Mouse (Mus musculus) regulatory T cell (primary cell): ENCODE results near the gene Defb23.

ENCODE experiments used
- in situ Hi-C: fragments of 300-600 bp; cut with MboI, MseI; formaldehyde crosslinking; loops from one replicate; pipeline ENCODE4 v1.15.1; 2025; ENCODE audit warnings: high pct_unique_total_duplicates

Defb23 gene

DNA sequence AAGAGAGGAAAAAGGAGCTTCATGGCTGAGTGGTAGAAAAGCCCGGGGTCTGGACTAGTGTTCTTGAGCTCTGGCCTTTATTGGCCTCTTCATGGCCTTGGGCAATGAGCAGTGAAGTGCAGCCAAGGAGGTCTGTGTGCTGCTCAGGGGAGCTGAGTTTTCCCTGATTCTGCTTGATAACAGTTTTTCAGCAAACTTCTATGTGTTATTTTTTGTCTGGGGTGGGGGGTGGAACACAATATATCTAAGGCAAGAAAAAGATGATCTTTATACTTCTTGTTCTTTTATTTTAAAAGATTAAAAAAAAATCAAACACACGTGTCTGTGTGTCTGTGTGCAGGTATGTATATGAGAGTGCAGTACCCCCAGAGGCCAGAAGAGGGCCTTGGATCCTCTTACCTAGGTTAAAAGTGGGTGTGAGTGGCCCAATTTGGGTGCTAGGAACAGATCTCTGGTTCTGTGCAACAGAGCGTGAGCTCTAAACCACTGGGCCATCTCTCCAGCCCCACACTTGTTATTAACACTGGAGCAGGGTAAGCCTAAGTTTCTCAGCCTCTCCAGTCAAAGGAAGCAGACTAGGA lies at the start of gene Defb23:
Defb23 (minus strand) TSS at position 51 of the 581 bp plus-strand sequence.
- in situ Hi-C loops, result no loop called here

DNA sequence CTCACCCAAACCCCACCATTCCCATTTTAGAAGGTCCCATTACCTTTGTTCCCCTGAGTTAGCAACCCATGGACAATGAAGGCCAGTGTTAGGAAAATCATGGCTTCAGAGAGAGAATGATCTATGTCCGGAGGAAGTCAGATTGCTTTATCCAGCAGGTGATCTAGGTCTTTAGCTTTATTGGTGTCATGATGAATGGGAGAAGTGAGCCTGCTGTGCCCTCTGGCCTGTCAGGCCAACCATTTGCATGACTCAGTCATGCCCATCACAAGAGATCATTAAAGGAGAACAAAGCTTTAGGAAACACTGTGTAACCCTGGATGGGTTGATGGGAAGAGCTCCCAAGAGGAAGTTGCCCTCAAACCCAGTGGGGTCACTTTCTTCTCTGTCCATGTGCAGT lies 47.2 kb upstream of the Defb23 start, which contains the start of gene Defb26:
Defb26 (minus strand) TSS at position 101 of the 400 bp plus-strand sequence.
- in situ Hi-C loops, result no loop called here

DNA sequence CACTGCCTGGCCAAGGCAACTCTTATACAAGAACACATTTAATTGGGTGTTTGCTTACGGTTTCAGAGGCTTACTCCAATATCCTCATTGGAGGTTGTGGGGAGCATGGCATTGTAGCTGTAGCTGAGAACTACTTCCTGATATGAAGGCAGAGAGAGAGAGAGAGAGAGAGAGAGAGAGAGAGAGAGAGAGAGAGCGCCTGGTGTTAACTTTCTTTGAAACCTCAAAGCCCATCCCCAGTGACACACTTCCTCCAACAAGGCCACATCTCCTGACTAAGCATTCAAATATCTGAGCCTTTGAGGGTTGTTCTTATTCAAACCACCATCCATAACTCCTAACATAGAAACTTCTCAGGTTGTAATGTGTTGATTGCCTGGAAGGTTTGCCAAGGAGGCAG lies 39.5 kb upstream of the Defb23 start:
- in situ Hi-C loops, result no loop called here

DNA sequence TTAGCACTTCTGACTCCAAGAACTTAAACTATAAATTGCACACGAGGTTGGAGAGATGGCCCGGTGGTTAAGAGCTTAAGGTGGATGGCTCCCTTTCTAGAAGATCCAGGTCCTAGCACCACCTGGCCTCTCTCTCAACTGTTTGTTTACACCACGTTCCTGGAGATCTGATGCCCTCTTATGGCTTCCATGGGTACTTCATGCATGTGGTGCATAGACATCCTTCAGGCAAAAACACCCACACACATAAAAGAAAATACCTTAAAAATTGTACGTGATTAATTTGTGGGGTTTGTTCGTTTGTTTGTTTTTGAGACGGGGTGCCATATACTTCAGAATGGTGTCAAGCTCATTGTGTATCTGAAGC lies 36.4 kb upstream of the Defb23 start:
- in situ Hi-C loops, result no loop called here

DNA sequence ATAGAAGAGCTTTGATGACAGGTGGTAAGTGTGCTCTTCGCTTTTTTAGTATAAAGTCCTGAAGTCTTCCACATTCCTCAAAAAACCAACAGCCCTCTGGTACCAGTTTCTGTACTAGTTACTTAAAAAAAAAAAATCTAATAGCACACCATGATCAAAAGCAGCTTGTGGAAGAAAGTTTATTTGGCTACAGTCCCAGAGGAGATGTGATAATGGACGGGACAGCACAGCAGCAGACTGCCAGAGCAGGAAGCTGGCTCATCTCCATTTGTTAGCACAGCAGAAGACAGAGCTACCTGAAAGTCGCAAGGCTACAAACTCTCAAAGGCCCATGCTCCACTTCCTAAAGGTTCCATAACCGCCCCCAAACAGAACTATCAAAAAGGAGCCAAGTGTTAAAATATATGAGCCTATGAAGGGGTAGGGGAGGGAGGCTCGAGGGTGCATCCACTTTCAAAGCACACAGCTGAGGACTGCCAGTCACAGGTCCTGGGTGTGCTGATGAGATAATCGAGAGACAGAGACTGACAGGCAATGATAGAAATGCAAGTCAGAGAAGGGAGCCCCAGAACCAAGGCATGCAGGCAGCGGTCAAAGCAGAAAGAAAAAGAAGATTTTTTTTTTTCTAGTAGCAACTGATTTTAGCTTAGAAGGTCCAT lies 35.9 kb upstream of the Defb23 start:
- in situ Hi-C loops, result no loop called here

DNA sequence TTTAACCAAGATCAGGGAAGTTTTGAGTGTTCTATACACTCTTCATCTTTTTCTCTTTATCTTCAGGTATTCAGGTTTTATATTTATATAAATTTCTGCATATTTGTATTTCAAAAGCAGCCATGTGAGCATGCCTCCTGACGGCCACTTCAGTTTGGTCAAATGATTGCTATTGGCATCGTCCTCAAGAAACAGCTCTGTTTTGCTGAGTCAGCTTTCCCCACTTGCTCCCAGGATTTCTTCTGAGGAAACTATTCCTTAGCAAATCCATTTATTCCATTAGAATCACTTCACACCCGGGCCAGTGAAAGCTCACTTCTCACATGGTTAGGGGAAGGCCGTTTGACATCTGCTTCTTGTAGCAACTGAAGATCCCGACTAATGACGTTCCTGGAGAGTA lies 33.6 kb upstream of the Defb23 start:
- in situ Hi-C loops, result no loop called here

DNA sequence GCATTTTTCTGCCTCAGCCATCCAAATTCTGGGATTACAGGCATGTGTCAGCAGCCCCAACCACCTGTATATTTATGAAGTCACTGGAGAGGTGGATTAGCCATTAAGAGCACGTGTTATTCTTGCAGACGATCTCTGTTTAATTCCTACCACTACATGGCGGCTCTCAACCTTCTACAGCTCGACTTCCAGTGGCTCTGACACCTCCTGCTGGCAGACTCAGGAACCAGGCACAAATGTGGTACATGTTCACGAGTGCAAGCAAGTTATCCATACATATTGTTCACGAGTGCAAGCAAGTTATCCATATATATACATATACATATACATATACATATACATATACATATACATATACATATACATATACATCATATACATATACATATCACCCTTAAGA lies 28.7 kb upstream of the Defb23 start:
- in situ Hi-C loops, result no loop called here

DNA sequence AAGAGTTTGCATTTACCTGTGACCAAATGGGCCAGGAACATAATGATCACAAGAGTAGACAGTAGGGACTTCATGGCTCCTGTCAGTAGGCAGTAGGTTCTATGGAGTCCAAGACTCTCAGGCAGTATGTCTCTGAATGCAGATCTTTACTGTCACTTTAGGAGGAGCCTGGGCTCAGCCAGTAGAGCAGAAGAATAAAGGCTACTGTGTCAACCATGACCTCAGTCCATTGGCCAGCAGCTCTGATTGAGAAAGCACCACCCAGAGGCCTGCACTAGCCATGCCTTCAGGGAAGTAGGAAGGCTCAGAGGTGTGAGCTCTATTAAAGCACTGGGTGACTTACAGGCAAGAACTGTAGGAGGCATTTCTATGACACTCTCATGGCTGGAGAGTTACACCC lies 25.6 kb upstream of the Defb23 start, which contains the start of gene Defb22:
Defb22 (minus strand) TSS at position 101 of the 400 bp plus-strand sequence.
- in situ Hi-C loops, result no loop called here

DNA sequence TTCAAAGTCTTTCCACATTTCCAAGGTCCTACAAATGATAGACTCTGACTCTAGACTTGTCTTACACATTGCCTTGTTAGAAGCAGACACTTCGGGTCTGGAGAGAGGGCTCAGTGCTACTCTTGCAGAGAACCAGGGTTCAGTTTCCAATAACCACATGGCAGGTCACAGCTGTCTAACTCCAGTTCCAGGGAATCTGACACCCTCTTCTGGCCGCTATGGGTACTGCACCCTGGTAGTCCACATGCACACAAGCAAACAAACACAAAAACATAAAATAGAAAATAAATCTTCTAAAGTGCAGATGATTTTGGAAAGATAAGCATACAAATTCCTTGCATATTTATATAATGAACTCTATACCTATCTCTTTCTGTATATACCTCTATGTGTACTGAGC lies 22.6 kb upstream of the Defb23 start:
- in situ Hi-C loops, result no loop called here

DNA sequence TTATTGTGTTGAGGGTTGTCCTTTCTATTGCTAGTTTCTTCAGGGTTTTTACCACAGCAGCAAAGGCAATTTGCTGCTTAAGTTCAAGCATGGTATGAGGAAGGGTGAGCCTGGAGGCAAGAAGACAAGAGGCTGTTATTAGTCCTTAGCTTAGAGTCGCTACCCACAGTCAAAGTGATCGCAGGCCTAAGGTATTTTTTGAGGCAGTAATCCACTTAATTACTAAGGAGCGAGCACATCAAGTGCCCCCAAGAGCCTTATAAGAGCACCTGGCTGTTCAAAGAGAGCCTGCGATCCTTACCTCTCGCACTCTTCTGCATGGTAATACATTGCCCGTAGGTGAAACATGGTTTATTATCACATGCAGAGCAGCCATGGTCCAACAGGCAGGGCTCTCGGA lies 17.3 kb upstream of the Defb23 start:
- in situ Hi-C loops, result no loop called here

DNA sequence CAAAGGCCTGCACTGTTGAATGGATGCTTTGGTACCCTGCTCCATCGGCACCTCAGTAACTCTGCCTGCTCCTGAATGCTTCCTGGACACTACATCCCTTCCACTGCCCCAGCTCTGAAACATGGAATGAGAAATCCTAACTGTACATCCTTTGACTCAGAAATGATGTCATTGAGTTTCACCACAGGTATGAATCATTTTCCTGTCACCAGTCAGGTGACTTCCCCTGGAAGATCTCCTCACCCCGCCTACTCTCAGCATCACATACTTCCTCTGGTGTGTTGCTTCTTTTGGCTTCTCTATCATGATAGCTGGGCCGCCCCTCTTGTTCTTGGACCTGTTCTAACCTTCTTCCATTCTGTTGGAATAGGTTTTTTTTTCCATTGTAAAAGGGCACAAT lies 16.5 kb upstream of the Defb23 start:
- in situ Hi-C loops, result no loop called here

DNA sequence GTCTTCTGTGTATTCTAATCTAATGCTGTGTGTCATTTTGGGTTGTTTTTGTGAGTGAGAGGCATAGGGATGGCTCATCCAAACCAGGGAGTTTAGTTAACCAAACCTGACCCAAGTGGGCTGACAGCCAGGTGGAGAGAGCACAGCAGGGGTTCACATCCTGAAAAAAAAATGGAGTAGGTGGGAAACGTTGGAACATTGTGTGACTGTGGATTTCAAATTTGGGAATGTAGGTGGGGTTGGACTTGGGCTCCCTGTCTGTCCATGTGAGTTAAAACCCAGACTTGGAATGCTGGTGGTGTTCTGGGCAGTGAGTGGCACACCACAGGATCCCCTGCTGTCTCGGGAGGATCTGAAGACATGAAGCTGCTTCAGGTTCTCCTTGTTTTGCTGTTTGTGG lies 12.3 kb upstream of the Defb23 start, which contains the start of gene Defb20:
Defb20 (plus strand) TSS at position 301 of the 400 bp plus-strand sequence.
- in situ Hi-C loops, result no loop called here

DNA sequence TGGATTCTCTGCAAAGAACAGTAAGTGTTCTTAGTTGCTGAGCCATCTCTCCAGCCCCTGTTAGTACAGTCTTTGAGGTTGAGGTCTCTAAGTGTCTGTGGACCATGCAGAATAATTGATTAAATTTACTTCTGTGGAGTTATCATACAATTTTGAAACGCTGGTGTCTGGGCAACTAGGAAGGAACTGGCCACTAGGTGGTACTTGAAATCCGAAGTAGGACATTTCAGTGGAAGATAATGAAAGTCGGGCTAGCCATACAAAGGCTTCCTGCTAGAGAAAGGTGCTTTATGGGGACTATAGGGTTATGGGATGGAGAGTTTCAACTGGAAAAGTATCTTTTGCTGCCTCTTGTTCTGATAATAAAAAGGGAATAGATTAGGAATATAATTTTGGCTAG lies 8.0 kb upstream of the Defb23 start:
- in situ Hi-C loops, result no loop called here

DNA sequence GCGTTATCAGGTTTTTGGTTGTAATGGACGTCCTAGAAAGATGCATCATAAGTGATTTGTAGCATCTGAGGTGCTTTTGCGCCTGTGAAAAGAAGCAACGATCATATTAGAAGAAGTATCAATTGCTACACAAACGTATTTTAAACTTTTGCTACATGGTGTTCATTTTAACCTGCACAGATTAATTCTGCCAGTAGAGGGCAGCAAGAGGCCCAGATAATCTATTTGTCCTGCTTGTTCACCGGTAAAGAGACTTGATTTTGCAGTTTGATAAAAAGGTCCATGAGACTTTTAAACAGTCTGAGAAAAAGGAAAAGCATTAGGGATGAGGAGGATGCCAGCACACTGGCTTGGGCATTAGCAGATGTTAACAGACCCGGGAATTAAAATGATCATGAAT lies 6.6 kb upstream of the Defb23 start:
- in situ Hi-C loops, result no loop called here

DNA sequence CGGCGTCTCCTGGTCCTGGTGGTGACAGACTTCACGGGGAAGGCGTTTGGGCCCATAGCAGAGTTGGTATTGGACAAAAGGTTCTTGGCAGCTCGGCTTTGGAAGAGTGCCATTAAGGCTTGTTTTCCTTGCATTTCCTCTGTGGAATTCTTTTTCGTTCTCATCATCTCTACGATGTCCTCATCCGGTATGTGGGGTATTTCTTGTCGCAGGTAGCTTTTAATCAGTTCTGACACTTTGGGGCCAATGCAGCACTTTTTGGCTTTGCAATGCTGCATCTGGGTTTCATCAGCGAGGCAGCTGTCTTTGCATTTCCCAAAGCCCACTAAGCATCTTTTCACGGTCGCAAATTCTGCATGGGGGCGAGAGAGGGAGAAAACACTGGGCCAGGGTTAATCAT lies 5.2 kb downstream of the Defb23 start:
- in situ Hi-C loops, result no loop called here

DNA sequence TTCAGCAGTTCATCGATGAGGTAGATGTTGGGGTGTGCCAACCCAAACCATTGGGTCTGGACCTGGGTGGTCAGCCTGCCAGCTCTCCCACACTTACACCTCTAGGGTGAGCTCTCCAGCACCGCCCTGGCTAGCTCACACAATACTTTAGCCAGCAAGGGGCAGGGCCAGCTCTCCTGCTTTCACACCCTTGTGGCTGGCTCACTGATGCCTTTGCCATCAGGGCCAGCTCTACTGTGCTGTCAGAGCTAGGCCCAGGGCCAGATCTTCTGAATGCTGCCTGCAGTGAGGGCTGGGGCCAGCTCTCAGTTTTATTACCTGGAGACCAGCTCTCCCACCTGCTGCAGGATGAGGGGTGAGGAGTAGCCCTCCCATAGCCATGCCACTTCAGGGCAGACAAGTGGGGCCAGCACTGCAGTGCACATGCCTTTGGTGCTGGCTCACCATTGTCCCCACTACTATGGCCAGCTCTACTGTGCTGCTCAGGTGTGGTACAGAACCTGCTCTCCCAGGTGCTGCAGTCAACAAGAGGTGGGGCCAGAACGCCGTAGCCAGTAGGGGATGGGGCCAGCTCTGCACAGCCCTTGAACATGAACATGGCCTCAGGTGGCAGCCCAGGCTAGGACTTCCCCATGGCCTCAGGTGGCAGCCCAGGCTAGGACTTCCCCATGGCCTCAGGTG lies 12.2 kb downstream of the Defb23 start:
- in situ Hi-C loops, result no loop called here

DNA sequence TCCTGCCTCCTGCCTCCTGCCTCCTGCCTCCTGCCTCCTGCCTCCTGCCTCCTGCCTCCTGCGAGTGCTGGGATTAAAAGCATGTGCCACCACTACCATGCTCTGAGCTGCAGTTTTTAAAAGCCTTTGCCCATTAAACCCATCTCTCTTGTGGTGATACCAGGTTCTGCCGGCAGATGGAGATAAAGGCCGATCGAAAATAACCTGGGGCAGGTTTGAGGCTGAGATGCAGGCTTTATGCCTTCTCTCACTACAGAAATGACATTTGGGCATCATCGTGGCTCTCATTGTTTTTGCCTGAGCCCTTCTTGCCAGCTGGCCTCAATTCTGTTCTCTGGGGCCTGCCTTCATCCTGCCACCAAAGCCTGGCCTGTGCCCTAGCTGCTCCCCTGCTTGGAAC lies 14.2 kb downstream of the Defb23 start:
- in situ Hi-C loops, result no loop called here

DNA sequence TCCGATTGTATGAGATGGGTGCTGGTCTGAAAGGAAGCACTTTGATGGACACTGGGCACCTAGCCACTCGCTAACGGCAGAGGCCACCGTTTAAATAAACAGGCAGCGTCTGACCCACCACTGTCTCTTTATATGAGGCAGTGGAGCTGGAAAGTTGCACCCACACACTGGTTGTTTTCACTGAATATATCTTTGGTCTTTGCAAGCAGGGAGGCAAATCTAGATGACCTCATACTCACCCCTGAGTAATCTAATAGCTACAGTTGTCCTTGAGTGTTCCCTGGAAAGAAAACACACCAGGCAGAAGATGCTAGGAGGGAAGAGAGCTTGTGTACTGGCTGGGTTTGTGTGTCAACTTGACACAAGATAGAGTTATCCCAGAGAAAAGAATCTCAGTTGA lies 17.0 kb downstream of the Defb23 start:
- in situ Hi-C loops, result no loop called here

DNA sequence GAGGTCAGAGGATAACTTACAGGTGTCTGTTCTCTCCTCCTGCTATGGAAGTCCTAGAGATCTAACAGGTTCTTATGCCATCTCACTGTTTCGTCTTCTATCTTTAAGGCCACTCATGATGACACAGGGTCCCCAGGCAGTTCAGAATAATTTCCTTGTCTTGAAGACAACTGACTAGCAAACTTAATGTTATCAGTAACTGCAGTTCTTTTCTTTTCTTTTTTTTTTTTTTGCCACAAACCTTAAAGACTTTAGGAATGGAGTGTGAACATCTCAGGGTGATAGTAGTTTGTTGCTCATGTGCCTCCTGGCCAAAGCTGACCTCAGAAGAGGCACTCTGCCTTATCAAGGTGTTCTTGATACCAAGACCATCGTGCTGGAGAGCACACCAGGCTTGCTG lies 17.8 kb downstream of the Defb23 start:
- in situ Hi-C loops, result no loop called here

DNA sequence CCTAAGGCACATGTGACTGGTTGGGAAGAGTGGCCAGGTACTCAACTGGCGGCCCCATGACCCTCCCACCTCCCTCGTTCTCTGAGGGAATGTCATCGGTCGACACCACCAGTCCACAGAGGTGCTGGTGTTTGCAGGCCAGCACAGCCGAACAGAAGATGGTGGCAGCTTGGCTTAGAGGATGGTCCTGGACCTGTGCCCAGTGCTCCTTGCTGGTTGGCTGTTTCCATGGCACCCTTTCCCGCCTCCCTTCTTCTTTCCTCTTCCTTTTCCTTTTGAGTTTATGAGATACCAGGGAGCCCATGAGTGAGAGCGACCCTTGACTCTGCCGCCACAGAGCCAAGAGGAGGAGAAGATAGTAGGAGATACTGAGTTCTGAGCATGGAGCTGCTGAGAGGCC lies 21.1 kb downstream of the Defb23 start:
- in situ Hi-C loops, result no loop called here

DNA sequence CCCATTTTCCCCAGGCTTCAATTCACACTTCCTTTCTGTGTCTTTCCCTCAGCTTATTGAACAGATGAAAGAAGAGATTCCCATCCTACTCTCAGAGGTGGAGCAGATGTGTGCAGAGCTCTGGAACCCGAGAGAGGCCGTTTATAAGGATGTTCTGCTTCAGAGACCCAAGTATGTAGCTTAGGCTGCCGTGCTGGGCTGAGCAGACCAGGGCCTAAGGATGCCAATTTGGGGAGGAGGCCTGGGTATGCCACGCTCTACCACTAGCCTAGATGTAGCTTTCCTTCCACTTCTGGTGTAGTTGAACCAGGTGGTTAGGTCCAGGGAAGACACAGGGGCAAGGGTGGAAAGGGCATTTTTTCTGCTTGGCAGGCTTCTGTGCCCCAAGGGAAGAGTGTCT lies 22.1 kb downstream of the Defb23 start:
- in situ Hi-C loops, result no loop called here

DNA sequence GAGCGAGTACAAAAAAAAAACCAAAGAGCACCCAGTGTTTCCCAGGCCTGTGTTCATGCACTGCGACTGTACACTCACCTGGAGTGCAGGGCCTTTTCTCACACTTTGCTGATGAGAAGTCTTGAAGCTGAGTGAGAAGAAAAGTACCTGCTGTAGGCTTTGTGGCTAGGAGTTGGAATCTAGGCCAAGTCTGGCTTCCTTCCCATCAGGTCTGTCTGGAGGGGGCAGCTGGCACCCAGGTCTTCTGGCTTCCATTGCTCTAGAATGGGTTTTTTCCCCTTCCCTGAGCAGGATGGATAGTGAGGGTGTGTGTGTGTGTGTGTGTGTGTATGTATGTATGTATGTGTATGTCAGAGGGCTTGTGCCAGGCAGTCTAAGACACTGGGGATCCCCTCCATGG lies 24.6 kb downstream of the Defb23 start:
- in situ Hi-C loops, result no loop called here

DNA sequence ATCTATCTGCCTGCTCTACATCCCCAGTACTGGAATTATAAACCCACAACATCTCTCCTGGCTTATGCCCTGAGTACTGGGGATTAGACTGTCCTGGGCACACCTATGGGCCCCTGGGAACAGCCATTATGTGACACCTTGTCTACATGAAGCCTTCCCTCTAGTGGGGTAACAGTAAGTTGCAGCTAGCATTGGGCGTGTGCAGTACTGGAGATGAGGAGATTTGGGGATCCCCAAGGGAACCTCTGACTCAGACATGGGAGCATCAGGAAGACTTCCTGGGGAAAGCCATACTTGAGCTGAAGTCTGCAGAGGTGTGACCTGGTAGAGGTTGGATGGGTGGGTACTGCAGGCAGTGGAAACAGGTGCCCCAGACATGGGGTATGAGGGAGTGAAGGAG lies 25.5 kb downstream of the Defb23 start:
- in situ Hi-C loops, result no loop called here
